Mouse (Mus musculus): ENCODE measurements around the gene Olfr223. TPM values are rescaled to one million over a fixed set of nuclear protein-coding genes. Genes with fewer than 3 reads are reported as not detected.
"Not testable (repeated sequence)": the region's sequence is repeated elsewhere in the genome, so short reads cannot be mapped to it uniquely, and the experiment has no call there.

Gene Olfr223
- total and polyA plus RNA-seq, 2 experiments = not detected

DNA sequence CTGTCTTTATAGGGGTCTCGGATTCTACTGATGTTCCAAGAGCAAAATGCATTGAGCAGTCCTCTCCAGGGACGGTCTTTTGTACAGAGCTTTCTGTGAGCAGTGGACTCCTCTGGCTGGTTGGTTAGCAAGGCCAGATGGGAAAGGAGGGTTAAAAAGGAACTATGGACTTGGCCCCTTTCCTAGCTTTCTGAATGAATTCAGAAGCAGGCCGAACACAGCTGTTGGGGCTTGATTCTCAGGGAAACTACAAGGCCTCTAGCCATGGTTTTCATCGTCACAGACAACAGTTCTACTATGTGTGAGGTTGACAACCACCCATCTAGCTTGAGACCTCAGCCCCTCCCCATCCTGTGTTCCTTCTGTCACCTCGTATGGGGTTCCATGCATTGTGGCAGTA, 36.8 kb upstream of the Olfr223 start:
- H3K9ac ChIP-seq (ENCODE audit: low read depth, low read length) = no peak overlapping the region
- H3K79me2 ChIP-seq (ENCODE audit: control insufficient read depth, insufficient read depth, low read length) = no peaks in the 10 kb centered on the region
- no peak overlapping the region for H3K4me3 ChIP-seq (ENCODE audit: insufficient read depth, low read depth, low read length)
- H3K27me3 ChIP-seq (ENCODE audit: control insufficient read depth, insufficient read depth, low read length) = no peaks in the 10 kb centered on the region
- 83% methylated on average over 5 of the region's 5 CpGs for WGBS
- no peak overlapping the region for H3K27ac ChIP-seq (replicated peaks; ENCODE audit: insufficient read depth, low read depth, low read length)
- H3K4me1 ChIP-seq (ENCODE audit: control insufficient read depth, insufficient read depth, low read length) = no peaks in the 10 kb centered on the region
- TF ChIP-seq POLR2A (IDR thresholded peaks at IDR 0.05; ENCODE audit: extremely low read depth, insufficient read depth, low read length) (no peak), CTCF (IDR thresholded peaks at IDR 0.05; ENCODE audit: low read depth, low read length) (no peak)
- H3K36me3 ChIP-seq (ENCODE audit: control insufficient read depth, insufficient read depth, low read length) = no peaks in the 10 kb centered on the region
- no peak for DNase-seq (ENCODE audit: extremely low read depth, low read depth, low spot score)

DNA sequence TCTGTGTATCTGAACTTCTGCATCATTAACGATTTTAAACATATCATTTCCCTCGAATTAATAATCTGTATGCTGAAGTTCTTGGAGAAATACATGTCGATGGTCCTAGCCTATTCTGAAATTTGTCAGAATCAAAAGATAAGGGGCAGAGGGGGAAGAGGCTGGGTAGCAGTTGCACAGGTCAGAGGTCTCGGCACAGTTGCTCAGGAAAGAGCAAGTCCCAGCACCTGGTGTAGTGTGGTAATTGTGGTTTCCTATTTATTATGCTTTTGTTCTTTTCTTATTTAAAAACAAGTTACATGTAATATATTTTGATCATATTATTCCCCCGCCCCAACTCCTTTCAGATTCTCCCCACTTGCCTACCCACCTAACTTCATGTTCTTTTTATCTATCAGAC, 35.1 kb upstream of the Olfr223 start:
- Histone ChIP-seq H3K4me3 (ENCODE audit: insufficient read depth, low read depth, low read length) (no peak overlapping the region), H3K79me2 (ENCODE audit: control insufficient read depth, insufficient read depth, low read length) (no peaks in the 10 kb centered on the region), H3K27me3 (ENCODE audit: control insufficient read depth, insufficient read depth, low read length) (no peaks in the 10 kb centered on the region), H3K4me1 (ENCODE audit: control insufficient read depth, insufficient read depth, low read length) (no peaks in the 10 kb centered on the region), H3K9ac (ENCODE audit: low read depth, low read length) (no peak overlapping the region), H3K27ac (replicated peaks; ENCODE audit: insufficient read depth, low read depth, low read length) (no peak overlapping the region), H3K36me3 (ENCODE audit: control insufficient read depth, insufficient read depth, low read length) (no peaks in the 10 kb centered on the region)
- 75% methylated on average over 5 of the region's 5 CpGs for WGBS
- no peak for DNase-seq (ENCODE audit: extremely low read depth, low read depth, low spot score)
- TF ChIP-seq POLR2A (IDR thresholded peaks at IDR 0.05; ENCODE audit: extremely low read depth, insufficient read depth, low read length) (no peak), CTCF (IDR thresholded peaks at IDR 0.05; ENCODE audit: low read depth, low read length) (no peak)

DNA sequence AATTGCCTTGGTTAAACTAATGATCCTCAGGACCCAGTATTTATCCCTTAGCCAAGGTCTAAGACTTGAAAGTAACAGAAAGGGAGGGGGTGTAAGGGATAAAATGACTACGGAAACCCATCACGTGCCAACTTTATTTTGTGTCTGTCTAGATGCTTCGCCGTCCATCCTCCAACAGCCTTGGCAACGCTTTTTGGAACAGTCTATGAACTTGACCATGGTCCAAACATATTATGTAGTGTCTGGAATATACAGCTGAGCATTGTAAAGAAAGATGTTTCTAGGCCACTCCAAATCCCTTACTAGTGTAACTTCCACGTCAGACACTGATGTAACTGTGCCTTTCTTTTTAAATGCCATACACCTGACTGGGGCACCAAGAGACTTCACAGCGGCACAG, 33.1 kb upstream of the Olfr223 start:
- Histone ChIP-seq H3K27me3 (ENCODE audit: control insufficient read depth, insufficient read depth, low read length) (no peaks in the 10 kb centered on the region), H3K4me3 (ENCODE audit: insufficient read depth, low read depth, low read length) (no peak overlapping the region), H3K9ac (ENCODE audit: low read depth, low read length) (no peak overlapping the region), H3K79me2 (ENCODE audit: control insufficient read depth, insufficient read depth, low read length) (no peaks in the 10 kb centered on the region), H3K36me3 (ENCODE audit: control insufficient read depth, insufficient read depth, low read length) (no peaks in the 10 kb centered on the region), H3K27ac (replicated peaks; ENCODE audit: insufficient read depth, low read depth, low read length) (no peak overlapping the region), H3K4me1 (ENCODE audit: control insufficient read depth, insufficient read depth, low read length) (no peaks in the 10 kb centered on the region)
- TF ChIP-seq CTCF (IDR thresholded peaks at IDR 0.05; ENCODE audit: low read depth, low read length) (no peak), POLR2A (IDR thresholded peaks at IDR 0.05; ENCODE audit: extremely low read depth, insufficient read depth, low read length) (no peak)
- WGBS = 88% methylated on average over 7 of the region's 7 CpGs
- no peak for DNase-seq (ENCODE audit: extremely low read depth, low read depth, low spot score)

DNA sequence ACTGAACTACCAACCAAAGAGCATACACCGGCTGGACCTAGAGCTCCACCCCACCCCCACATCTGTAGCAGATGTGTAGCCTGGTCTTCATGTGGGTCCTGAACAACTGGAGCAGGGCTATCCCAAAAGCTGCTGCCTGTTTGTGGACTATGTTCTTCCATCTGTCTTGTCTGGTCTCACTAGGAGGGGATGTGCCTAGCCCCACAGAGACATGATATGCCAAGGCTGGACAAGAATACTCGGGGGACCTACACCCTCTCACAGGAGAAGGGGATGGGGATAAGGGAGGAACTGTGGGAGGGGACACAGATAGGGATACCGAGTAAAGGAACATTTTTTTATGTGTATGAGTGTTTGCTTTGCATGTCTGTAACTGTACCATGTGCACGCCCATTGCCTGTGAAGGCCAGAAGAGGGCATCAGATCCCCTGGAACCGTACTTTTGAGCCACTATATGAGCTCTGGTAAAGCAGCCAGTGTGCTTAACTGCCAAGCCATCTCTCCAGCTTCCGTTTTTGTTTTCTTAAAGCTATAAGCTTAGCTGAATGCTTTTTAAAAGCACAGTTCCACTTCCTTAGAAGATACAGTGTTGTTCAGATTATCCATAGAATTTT, 31.0 kb upstream of the Olfr223 start:
- Histone ChIP-seq H3K27me3 (ENCODE audit: control insufficient read depth, insufficient read depth, low read length) (no peaks in the 10 kb centered on the region), H3K9ac (ENCODE audit: low read depth, low read length) (no peak overlapping the region), H3K4me1 (ENCODE audit: control insufficient read depth, insufficient read depth, low read length) (no peaks in the 10 kb centered on the region), H3K79me2 (ENCODE audit: control insufficient read depth, insufficient read depth, low read length) (no peaks in the 10 kb centered on the region), H3K36me3 (ENCODE audit: control insufficient read depth, insufficient read depth, low read length) (no peaks in the 10 kb centered on the region), H3K4me3 (ENCODE audit: insufficient read depth, low read depth, low read length) (no peak overlapping the region), H3K27ac (replicated peaks; ENCODE audit: insufficient read depth, low read depth, low read length) (no peak overlapping the region)
- TF ChIP-seq CTCF (IDR thresholded peaks at IDR 0.05; ENCODE audit: low read depth, low read length) (peak; percentile 70), POLR2A (IDR thresholded peaks at IDR 0.05; ENCODE audit: extremely low read depth, insufficient read depth, low read length) (no peak)
- 34% methylated on average over 6 of the region's 6 CpGs for WGBS
- DNase-seq (ENCODE audit: extremely low read depth, low read depth, low spot score) = peak; percentile 41

DNA sequence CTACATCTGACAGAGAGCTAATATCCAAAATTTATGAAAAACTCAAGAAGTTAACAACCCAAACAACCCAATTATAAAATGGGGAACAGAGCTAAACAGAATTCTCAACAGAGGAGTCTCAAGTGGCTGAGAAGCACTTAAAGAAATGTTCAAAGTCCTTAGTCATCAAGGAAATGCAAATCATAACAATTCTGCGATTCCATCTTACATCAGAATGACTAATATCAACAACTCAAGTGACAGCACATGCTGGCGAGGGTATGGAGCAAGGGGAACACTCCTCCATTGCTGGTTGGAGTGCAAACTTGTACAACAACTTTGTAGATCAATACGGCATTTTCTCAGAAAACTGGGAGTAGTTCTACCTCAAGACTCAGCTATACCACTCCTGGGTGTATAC, 29.1 kb upstream of the Olfr223 start:
- no peak for TF ChIP-seq CTCF (IDR thresholded peaks at IDR 0.05; ENCODE audit: low read depth, low read length)
- TF ChIP-seq POLR2A (IDR thresholded peaks at IDR 0.05; ENCODE audit: extremely low read depth, insufficient read depth, low read length) = no peak
- H3K36me3 ChIP-seq (ENCODE audit: control insufficient read depth, insufficient read depth, low read length) = no peaks in the 10 kb centered on the region
- H3K4me1 ChIP-seq (ENCODE audit: control insufficient read depth, insufficient read depth, low read length) = no peaks in the 10 kb centered on the region
- H3K27me3 ChIP-seq (ENCODE audit: control insufficient read depth, insufficient read depth, low read length) = no peaks in the 10 kb centered on the region
- H3K79me2 ChIP-seq (ENCODE audit: control insufficient read depth, insufficient read depth, low read length) = no peaks in the 10 kb centered on the region
- H3K9ac ChIP-seq (ENCODE audit: low read depth, low read length) = no peak overlapping the region
- no peak overlapping the region for H3K4me3 ChIP-seq (ENCODE audit: insufficient read depth, low read depth, low read length)
- no peak overlapping the region for H3K27ac ChIP-seq (replicated peaks; ENCODE audit: insufficient read depth, low read depth, low read length)
- 65% methylated on average over 3 of the region's 3 CpGs for WGBS
- no peak for DNase-seq (ENCODE audit: extremely low read depth, low read depth, low spot score)

DNA sequence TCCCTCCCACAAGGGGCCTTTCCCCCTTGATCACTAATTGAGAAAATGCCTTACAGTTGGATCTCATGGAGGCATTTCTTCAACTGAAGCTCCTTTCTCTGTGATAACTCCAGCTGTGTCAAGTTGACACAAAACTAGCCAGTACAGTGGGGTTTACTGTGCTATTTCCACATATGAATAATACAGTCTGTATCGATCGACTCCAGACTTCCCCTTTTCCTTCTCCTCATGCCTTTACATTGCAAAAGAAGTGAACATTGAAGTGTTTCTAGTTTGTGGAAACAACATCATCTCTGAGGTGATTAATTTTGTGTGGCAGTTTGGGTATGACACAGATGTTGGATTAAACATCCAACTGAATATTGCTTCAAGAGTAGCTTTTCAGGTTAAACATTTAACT, 23.9 kb upstream of the Olfr223 start:
- H3K9ac ChIP-seq (ENCODE audit: low read depth, low read length); H3K36me3 ChIP-seq (ENCODE audit: control insufficient read depth, insufficient read depth, low read length); H3K4me1 ChIP-seq (ENCODE audit: control insufficient read depth, insufficient read depth, low read length); H3K79me2 ChIP-seq (ENCODE audit: control insufficient read depth, insufficient read depth, low read length); DNase-seq (ENCODE audit: extremely low read depth, low read depth, low spot score); H3K4me3 ChIP-seq (ENCODE audit: insufficient read depth, low read depth, low read length); H3K27me3 ChIP-seq (ENCODE audit: control insufficient read depth, insufficient read depth, low read length); H3K27ac ChIP-seq (replicated peaks; ENCODE audit: insufficient read depth, low read depth, low read length): not testable (repeated sequence)
- whole genome bisulfite sequencing = 84% methylated on average over 2 of the region's 2 CpGs
